Mouse (Mus musculus): ENCODE data around the gene Arf6. TPM values are rescaled to one million over a fixed set of nuclear protein-coding genes. Genes with fewer than 3 reads are reported as not detected.
"Not testable (repeated sequence)": the region's sequence is repeated elsewhere in the genome, so short reads cannot be mapped to it uniquely, and the experiment has no call there.

Gene Arf6
- polyA plus RNA-seq, 1 experiment: 49.8 TPM

DNA sequence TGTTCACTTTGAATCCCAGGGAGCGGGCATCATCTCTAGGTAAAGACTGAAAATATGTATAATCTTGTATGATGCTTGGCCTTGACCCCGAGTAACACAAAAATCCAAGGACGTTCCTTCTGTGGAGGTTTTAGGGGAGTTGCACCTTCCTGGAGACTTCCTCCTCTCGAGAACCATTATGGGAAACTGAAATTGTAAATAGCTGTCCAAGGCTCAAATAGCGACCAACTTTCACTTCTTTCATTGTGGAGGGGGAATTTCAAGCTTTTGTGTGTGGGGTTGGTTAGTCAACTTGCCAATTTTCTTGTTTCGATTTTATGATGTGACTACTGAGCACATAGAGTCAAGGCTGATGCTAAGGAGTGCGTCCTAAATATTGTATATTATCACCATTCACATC lies 6.2 kb upstream of the Arf6 start:
- Histone ChIP-seq H3K4me1 (ENCODE audit: control insufficient read depth, insufficient read depth, insufficient read length, low read length) (no peaks in the 10 kb centered on the region), H3K4me3 (ENCODE audit: insufficient read depth, low read depth, low read length) (no peak overlapping the region), H3K27ac (replicated peaks; ENCODE audit: low read depth, low read length) (no peak overlapping the region)

DNA sequence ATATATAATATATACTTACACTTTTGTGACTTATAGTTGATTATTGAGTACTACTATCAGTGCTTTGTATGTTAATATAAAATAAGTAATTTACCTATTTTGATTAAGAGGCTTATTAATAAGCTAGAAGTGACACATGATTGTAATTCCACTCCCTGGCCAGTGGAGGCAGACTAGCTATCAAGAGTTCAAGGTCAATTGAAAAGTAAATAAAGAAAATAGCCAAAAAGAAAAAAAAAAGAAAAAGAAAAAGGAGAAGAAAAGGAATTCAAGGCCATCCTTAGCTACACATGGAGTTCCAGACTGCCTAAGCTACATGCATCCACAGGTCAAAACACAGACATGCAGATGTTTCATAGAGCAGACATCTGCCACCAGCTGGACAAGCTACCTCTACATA lies 5.5 kb upstream of the Arf6 start:
- Histone ChIP-seq H3K4me1 (ENCODE audit: control insufficient read depth, insufficient read depth, insufficient read length, low read length) (no peaks in the 10 kb centered on the region), H3K4me3 (ENCODE audit: insufficient read depth, low read depth, low read length) (no peak overlapping the region), H3K27ac (replicated peaks; ENCODE audit: low read depth, low read length) (no peak overlapping the region)

DNA sequence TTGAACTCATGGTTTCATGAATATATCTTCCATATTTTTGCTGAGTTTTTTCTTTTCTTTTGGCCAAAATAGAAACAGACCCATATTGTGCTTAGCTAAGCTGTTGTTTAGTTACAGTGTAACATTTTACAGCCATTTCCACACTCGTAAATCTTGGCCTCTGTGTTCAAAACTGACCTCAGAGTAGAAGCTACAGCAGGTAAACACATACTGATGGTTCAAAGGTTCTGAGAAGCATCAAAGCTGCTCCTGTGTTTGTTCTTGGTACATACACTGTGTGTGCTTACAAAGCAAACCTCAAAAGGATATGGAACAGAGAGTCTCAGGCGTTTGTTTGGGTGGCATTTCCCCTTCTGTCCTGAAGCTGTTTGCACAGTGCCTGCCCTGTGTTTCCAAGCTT lies 4.4 kb upstream of the Arf6 start:
- Histone ChIP-seq H3K27ac (replicated peaks; ENCODE audit: low read depth, low read length) (no peak overlapping the region), H3K4me3 (ENCODE audit: insufficient read depth, low read depth, low read length) (no peak overlapping the region), H3K4me1 (ENCODE audit: control insufficient read depth, insufficient read depth, insufficient read length, low read length) (no peaks in the 10 kb centered on the region)

DNA sequence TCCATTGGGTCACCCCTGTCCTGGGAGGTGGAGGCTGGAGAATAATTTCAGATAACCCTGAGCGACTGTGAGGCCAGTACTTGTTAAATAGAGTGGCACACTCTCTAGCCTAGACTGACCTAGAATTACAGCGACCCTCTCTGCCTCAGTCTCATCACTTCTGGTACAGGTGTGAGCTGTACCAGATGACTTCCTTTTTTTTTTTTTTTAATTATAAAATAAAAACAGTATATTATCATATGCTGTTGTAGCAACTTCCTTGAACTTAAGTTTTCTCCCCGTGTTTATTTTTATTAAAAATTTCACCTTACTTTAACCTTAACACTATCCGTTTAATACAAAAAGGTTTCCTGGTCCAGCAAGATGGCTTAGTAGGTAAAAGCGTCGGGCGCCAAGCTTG lies 1.0 kb upstream of the Arf6 start:
- H3K4me1 ChIP-seq (ENCODE audit: control insufficient read depth, insufficient read depth, insufficient read length, low read length): no peaks in the 10 kb centered on the region; the same call in 1 of the 2 replicates
- H3K27ac ChIP-seq (replicated peaks; ENCODE audit: low read depth, low read length): peak overlapping the region; percentile 95
- H3K4me3 ChIP-seq (ENCODE audit: insufficient read depth, low read depth, low read length): peak overlapping the region; percentile 83

DNA sequence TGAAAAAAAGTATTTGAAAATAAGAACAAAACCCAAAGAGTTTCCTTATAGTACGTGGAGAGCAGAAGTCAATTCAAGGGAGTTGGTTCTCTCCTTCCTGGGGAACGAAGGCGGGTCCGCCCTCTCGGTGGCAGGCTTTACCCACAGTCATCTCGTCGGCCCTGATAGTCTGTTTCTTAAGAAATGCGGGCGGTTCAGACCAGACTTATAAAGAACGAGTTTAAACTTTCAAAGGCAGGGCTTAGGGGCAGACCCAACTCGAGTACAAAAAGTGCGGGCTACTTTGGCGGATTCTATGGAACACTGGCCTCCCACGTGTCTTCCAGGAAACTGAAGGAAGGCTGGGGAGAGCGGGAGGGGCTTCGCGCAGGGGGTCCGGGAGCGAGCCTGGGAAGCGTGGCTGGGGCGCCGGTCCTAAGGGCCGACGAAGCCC lies 513 bp upstream of the Arf6 start:
- peak overlapping the region; percentile 95 for H3K27ac ChIP-seq (replicated peaks; ENCODE audit: low read depth, low read length)

DNA sequence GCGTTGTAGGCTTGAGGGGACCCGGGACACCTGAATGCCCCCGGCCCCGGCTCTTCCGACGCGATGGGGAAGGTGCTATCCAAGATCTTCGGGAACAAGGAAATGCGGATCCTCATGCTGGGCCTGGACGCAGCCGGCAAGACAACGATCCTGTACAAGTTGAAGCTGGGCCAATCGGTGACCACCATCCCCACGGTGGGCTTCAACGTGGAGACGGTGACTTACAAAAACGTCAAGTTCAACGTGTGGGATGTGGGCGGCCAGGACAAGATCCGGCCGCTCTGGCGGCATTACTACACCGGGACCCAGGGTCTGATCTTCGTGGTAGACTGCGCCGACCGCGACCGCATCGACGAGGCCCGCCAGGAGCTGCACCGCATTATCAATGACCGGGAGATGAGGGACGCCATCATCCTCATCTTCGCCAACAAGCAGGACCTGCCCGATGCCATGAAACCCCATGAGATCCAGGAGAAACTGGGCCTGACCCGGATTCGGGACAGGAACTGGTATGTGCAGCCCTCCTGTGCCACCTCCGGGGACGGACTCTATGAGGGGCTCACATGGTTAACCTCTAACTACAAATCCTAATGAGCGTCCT lies 881 bp downstream of the Arf6 start:
- H3K4me1 ChIP-seq (ENCODE audit: control insufficient read depth, insufficient read depth, insufficient read length, low read length): no peaks in the 10 kb centered on the region; the same call in 1 of the 2 replicates
- H3K27ac ChIP-seq (replicated peaks; ENCODE audit: low read depth, low read length): peak overlapping the region; percentile 93
- H3K4me3 ChIP-seq (ENCODE audit: insufficient read depth, low read depth, low read length): peak overlapping the region; percentile 76

More for the DNA sequence above, 513 bp upstream of the Arf6 start:
- peak overlapping the region; percentile 83 for H3K4me3 ChIP-seq (ENCODE audit: insufficient read depth, low read depth, low read length)
- no peaks in the 10 kb centered on the region; the same call in 1 of the 2 replicates for H3K4me1 ChIP-seq (ENCODE audit: control insufficient read depth, insufficient read depth, insufficient read length, low read length)

DNA sequence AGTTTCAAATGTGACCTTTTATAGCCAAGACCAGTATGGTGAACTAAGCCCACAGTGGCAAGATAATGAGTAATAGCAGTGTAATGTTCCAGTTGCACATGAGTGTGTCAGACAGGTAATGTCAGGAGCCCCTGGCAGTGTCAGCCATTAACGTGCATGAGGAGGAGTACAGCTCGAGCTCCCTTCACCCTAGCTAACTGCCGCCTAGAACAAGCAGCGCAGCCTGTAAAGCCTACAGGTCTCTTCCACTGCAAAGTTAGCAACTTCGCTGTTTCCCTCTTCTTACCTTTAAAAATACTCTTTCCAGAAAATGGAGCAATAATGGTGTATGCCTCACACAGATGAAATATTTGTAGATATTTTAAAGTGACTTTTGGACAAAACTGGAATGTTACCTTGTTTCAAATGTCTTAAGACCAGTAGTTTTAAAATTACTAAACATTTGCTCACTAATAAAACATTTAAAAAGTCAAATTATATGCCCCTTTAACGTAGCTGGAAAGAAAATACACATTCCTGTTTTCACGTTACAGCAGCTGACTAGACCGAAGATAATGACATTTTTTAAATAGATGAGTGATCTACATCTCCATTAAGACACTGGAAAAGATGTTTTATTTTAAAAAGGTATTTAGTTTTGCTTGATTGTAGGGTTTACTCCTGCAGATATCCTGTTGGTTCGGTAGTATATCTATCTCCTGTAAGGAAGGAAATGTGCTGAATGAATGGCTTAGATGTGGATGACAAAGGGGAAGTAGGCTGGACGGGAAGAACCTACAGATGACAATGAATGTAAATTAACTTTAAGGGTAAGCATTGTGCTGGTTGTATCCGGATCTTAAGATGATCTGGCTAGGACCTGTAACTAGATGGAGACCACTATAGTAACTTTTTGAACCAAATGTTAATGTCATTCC lies 2.2 kb downstream of the Arf6 start:
- peak overlapping the region; percentile 45; the same call in 1 of the 2 replicates for H3K27ac ChIP-seq (replicated peaks; ENCODE audit: low read depth, low read length)
- no peaks in the 10 kb centered on the region; the same call in 1 of the 2 replicates for H3K4me1 ChIP-seq (ENCODE audit: control insufficient read depth, insufficient read depth, insufficient read length, low read length)
- H3K4me3 ChIP-seq (ENCODE audit: insufficient read depth, low read depth, low read length): peak overlapping the region; percentile 76

DNA sequence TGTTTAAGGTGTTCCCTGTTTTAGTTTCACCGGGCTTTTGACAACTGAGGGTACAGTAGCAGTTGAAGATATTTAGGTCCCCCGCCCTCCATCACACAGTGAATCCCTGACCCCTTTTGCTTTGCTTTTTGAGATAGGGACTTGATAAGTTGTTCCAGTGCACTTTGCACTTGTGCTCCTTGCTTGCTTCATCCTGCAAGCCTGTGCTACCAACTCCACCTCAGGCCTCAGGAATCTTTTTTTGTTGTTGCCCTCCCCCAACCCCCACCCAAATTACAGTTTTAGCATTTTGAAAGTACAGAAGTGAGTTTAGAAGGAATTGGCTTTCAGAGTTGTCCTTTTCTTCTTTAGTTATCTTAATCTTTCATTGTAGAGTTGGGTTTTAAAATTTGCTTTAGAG lies 4.2 kb downstream of the Arf6 start:
- Histone ChIP-seq H3K4me3 (ENCODE audit: insufficient read depth, low read depth, low read length) (no peak overlapping the region), H3K4me1 (ENCODE audit: control insufficient read depth, insufficient read depth, insufficient read length, low read length) (no peaks in the 10 kb centered on the region; the same call in 1 of the 2 replicates), H3K27ac (replicated peaks; ENCODE audit: low read depth, low read length) (no peak overlapping the region)

DNA sequence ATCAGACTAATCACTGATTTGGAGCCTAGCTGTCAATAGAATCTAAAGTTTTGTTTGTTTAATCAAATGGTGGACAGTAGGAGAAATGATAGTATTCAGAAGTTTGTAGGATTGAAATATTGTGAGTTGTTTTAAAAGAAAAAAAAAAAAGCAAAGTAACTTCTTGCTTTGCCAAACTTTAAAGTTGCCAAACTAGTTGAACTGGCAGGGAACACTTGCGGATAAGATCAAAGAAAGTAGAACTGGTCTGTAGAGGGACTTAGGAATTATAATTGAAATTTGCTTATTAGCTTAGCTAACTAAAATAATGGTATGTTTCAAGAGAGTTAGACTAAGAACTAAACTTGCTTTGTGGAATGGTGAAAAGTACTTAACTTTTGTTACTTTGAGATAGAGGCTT lies 5.2 kb downstream of the Arf6 start:
- no peak overlapping the region for H3K27ac ChIP-seq (replicated peaks; ENCODE audit: low read depth, low read length)
- no peak overlapping the region for H3K4me3 ChIP-seq (ENCODE audit: insufficient read depth, low read depth, low read length)
- no peaks in the 10 kb centered on the region; the same call in 1 of the 2 replicates for H3K4me1 ChIP-seq (ENCODE audit: control insufficient read depth, insufficient read depth, insufficient read length, low read length)

DNA sequence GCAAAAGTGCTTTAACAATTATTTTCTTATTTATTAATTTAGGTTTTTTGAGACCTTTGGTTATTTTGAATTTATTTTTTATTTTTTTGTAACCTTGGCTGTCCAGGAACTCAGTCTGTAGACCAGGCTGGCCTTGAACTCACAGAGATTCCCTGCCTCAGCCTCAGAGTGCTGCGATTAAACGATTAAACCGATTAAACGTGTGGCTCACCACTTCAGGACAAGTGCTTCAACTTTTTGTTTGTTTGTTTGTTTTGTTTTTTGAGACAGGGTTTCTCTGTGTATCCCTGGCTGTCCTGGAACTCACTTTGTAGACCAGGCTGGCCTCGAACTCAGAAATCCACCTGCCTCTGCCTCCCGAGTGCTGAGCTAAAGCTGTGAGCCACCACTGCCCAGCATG lies 5.7 kb downstream of the Arf6 start:
- H3K4me1 ChIP-seq (ENCODE audit: control insufficient read depth, insufficient read depth, insufficient read length, low read length); H3K27ac ChIP-seq (replicated peaks; ENCODE audit: low read depth, low read length); H3K4me3 ChIP-seq (ENCODE audit: insufficient read depth, low read depth, low read length): not testable (repeated sequence)

DNA sequence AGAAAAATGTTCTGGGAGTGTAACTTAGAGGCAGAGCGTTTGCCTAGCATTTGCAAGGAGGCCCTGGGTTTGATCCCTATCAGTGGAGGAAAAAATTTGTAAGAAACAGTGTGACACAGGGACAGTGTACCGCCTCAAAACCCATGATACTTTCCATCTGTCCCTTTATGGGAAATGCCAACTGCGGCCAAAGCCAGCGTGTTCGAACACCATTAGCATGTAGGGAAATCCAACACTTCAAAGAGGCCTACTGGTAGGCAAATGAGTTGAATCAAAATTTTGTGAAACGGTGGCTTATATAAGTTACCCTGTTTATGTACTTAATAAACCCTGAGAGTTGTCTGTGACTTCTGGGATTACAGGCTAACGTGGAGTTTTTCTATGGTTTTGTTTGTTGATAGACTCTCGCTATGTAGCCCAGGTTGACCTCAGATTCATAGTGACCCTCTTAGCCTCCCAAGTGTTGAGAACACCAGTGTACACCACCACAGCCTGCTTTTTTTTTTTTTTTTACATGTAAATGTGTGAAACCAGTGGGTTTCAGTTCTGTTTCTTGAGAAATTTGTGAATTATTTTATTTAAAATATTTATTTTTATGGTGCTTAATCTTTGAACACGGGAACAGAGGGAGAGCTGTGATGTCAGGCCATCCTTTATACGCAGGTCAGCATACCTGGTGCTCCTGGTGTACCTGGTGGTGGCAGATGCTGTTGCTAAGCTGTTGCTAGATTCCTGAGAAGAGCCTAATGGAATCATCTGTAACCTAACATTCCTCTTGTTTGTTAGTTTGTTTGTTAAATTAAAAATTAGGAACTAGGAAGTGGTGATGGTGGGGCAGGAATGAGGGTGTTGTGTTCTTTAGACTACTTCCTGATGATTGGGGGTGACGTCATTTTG lies 6.9 kb downstream of the Arf6 start:
- H3K4me3 ChIP-seq (ENCODE audit: insufficient read depth, low read depth, low read length): no peak overlapping the region
- H3K27ac ChIP-seq (replicated peaks; ENCODE audit: low read depth, low read length): no peak overlapping the region
- no peaks in the 10 kb centered on the region; the same call in 1 of the 2 replicates for H3K4me1 ChIP-seq (ENCODE audit: control insufficient read depth, insufficient read depth, insufficient read length, low read length)

DNA sequence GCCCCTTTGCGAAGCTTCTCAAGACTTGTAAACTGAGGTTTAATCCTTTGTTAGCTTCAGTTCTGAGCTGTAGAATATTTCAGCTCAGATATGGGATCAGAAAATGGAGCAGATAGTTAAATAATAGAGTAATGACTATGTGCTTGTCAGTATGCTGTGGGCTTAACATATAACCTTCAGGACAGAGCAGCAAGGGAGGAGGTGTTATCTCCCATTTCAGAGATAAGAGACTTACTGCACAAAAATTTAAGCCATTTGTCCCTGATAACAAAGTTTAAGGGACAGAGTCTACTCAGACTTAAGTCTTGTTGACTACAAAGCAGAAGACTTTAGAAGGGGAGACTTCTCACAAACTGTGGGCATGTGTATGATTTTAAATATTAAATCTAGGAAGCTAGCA lies 10.9 kb downstream of the Arf6 start:
- no peak overlapping the region for H3K4me3 ChIP-seq (ENCODE audit: insufficient read depth, low read depth, low read length)
- H3K27ac ChIP-seq (replicated peaks; ENCODE audit: low read depth, low read length): no peak overlapping the region
- no peaks in the 10 kb centered on the region for H3K4me1 ChIP-seq (ENCODE audit: control insufficient read depth, insufficient read depth, insufficient read length, low read length)

DNA sequence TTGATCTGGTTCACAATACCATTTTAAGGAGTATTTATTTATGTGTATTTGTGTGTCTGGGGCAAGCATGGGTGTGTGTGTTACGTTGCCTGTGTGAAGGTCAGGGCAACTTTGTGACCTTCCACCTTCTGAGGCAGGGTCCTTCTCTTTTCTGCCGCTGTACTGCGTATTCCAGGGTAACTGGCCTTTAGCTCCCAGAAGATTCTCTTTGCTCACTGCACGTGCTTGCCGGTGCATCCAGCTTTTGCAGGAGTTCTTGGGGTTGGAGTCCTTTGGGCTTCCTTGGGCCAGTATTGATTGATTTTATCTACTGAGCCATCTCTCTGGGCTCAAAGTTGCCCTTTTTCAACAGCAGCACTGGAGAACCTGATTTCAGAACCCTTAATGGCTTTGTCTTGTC lies 12.7 kb downstream of the Arf6 start:
- Histone ChIP-seq H3K4me3 (ENCODE audit: insufficient read depth, low read depth, low read length) (no peak overlapping the region), H3K4me1 (ENCODE audit: control insufficient read depth, insufficient read depth, insufficient read length, low read length) (no peaks in the 10 kb centered on the region), H3K27ac (replicated peaks; ENCODE audit: low read depth, low read length) (no peak overlapping the region)

DNA sequence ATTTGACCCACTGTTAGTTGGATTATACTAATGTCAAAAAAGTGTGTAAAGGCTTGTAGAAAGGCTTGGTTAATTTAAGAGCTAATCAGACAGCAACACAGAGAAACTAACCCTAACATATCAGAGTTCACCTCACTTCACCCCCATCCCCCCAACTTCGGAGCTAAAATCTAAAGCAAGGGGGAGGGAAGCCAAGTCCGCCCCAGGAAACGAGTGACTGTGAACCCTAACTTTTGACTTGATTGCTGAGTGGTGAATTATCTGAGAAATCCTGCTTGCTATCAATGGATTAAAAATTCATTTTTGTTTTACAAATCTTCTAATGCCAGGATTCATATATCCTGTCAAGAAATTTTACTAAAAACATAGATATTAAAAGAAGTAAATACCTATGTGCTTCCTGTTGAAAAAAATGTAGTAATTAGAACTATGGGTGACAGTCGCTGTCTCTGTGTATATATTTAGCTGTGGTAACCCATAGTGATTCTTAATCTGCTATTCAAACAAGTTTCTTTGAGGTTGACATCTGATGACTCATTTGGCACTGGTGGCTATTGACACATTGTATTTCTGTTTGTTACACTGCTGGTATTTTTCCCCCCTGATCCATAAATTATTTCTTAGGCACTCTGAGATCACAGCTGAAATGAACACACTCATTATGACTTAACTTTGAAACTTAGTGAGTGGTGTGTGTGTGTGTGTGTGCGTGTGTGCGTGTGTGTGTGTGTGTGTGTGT lies 13.8 kb downstream of the Arf6 start:
- Histone ChIP-seq H3K4me3 (ENCODE audit: insufficient read depth, low read depth, low read length) (no peak overlapping the region), H3K4me1 (ENCODE audit: control insufficient read depth, insufficient read depth, insufficient read length, low read length) (peaks cover 3% of the 10 kb centered on the region; the same call in 1 of the 2 replicates), H3K27ac (replicated peaks; ENCODE audit: low read depth, low read length) (no peak overlapping the region)
